Mouse (Mus musculus) embryonic fibroblast, embryonic 13.5 days (primary cell): ENCODE data around the gene Fam229a. TPM values are rescaled to one million over a fixed set of nuclear protein-coding genes. Genes with fewer than 3 reads are reported as not detected.
"Not testable (repeated sequence)": the region's sequence is repeated elsewhere in the genome, so short reads cannot be mapped to it uniquely, and the experiment has no call there.

Experiments
- H3K27ac ChIP-seq: 2 replicates; pipeline ENCODE4 v1.5.1; 2012; ENCODE audit warnings: low read length, control low read depth, inconsistent platforms; ENCODE audit not compliant: insufficient read depth
- H3K4me1 ChIP-seq: 2 replicates; pipeline ENCODE4 v1.6.1; 2011; ENCODE audit warnings: low read length; ENCODE audit not compliant: control insufficient read depth, insufficient read depth
- H3K4me3 ChIP-seq: 2 replicates; pipeline ENCODE4 v1.5.1; 2011; ENCODE audit warnings: mild to moderate bottlenecking, control low read depth, low read length; ENCODE audit not compliant: insufficient read depth
- CTCF ChIP-seq: IDR thresholded peaks from 2 replicates; pipeline ENCODE4 v1.5.1; 2011; ENCODE audit warnings: mild to moderate bottlenecking, control low read depth, low read length, moderate library complexity, borderline replicate concordance; ENCODE audit not compliant: insufficient read depth
- POLR2A ChIP-seq: IDR thresholded peaks from 2 replicates; pipeline ENCODE4 v1.6.1; 2011; ENCODE audit warnings: low read depth, mild to moderate bottlenecking, control low read depth, low read length, moderate library complexity
- polyA plus RNA-seq: library from polyadenylated mRNA; stranded (reverse); fragments of >200 nt; gene quantifications from 2 replicates; pipeline ENCODE4 v1.2.4, GENCODE M21; 2011; ENCODE audit warnings: low read depth; ENCODE audit not compliant: missing spikeins, insufficient read length

Gene Fam229a
- not detected in 2 replicates for polyA plus RNA-seq

DNA sequence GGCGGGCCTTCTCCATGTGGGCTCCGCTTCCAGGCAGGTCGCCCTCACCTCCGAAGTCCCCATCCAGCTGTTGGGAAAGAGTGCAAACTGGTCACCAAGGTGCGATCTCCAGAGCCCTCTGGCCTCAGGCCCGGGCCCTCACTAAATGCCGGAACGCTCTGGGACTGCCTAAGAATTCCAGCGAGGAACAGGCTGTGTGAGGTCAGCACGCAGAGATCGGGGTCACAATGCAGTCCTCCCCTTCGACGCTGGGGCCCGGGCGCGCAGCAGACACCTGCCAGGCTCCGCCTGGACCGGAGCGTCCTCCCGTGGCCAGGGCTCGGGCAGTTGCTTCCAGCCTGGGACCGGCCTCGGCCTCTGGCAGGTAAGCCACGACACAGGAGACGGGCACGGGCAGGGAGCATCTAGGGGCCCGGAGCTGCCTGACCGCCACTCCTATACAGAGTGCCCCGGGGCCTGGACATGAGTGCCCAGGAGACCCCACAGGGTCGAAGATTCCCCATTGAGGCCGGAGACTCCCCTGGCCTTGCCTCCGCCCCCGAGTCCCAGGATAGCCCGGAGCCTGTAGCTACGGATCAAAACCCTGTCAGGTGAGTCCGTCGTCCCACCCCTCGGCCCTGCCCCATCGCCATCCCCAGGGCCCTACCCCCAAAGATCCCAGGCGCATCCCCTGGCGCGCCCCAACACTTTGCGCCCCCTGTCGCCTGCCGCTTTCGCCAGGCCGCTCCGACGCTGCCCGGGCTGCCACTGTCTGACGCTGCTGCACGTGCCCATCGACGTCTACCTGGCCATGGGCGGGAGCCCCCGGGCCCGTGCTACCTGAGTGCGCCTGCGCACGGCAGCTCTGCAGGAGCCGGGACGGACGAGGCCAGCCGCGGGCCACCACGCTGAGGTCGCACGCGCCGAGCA lies at the start of gene Fam229a, which contains the start of gene Tssk3:
TSS of gene Fam229a (plus strand) at position 219 of the 909 bp plus-strand sequence.
TSS of gene Tssk3 (minus strand) at position 51 of the 909 bp plus-strand sequence.
- H3K4me1 ChIP-seq = no peaks in the 10 kb centered on the region
- no peak for TF ChIP-seq CTCF
- no peak within 1 kb of the TSS for H3K27ac ChIP-seq
- H3K4me3 ChIP-seq = no peak within 1 kb of the TSS

DNA sequence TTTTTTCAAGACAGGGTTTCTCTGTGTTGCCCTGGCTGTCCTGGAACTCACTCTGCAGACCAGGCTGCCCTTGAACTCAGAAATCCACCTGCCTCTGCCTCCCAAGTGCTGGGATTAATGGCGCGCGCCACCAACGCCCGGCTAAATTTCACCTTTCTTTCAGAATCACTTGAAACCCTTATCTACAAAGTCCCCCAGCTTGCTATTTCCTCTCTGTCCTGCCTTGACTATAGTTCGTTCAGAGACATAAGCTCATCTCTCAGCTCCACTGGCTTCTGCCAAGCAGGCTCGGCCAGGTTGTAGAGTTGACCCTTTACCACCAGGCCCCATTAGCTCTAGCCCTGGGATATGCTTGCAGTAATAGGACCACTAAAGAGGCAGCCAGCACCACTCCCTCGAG lies 43.6 kb upstream of the Fam229a start:
- TF ChIP-seq POLR2A = no peak
- TF ChIP-seq CTCF = no peak
- Histone ChIP-seq H3K4me3 (no peak overlapping the region), H3K27ac (no peak overlapping the region), H3K4me1 (no peaks in the 10 kb centered on the region)

DNA sequence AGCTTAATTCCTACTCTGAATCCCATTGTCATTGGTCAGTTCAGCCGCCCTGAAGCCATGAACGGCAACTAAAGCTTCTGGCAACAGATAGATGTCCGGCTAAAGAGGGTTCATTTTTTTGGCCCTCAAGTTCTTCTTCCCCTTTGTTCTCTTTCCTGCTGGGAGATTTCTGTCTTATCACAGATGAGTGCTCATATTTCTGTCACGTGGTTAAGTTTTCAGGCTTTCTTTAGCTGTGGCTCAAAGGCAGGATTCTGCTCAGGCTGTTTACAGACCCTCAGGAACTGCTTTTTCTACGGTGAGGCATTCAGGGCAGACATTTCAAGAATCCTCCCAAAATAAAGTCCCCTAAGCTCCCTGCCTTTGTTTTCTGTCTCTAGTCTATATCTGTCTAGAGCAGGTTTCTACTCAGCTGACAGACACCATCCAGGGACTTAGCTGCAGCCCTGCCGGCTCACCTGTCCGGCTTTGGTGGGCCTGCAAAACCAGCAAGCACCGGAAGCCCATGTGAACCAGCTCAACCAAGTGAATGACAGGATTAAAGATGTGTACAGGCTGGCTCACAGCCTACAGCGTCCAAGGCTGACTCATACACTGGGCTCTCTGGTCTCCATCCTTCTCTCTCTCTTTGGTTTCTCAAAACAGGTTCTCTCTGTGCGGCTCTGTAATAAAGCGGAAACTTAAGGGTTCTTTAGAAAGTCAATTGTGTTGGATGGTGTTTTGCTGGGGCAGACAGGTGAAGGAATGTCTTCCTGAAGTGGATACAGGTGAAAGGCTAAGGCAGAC lies 43.0 kb upstream of the Fam229a start:
- H3K4me3 ChIP-seq = no peak overlapping the region
- TF ChIP-seq CTCF (no peak), POLR2A (no peak)
- no peak overlapping the region for H3K27ac ChIP-seq
- no peaks in the 10 kb centered on the region for H3K4me1 ChIP-seq

DNA sequence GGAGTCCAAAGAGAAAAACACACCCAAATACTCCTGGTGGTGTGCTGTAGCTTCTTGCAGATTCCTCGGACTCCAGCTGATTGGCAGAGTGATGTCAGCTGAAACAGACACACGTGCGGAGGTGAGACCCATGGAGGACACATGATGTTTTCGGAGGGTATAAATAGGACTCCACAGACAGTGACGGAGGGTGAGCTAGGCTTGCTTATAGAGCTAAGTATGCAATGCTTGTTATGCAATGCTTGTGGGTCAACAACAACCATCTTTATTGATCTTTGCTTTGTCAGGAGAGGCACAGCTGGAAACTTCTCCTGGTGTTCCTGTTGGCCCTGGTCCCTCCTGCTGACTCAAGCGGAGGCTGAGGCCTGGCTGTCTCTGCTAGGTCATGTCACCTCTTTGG lies 42.3 kb upstream of the Fam229a start:
- TF ChIP-seq POLR2A (no peak), CTCF (no peak)
- H3K27ac ChIP-seq = no peak overlapping the region
- H3K4me1 ChIP-seq = no peaks in the 10 kb centered on the region
- no peak overlapping the region for H3K4me3 ChIP-seq

DNA sequence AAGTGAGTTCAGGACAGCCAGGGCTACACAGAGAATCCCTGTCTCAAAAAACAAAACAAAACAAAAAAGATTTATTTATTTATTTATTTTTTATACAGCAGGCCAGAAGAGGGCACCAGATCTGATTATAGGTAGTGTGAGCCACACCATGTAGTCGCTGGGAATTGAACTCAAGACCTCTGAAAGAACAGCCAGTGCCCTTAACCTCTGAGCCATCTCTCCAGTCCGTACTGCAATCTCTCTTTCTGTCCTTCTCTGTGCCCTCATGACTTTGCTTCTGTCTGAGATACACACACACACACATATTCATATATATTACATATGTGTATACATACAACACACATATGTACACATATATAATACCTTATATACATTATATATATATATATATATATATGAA lies 40.1 kb upstream of the Fam229a start:
- no peaks in the 10 kb centered on the region for H3K4me1 ChIP-seq
- TF ChIP-seq POLR2A (no peak), CTCF (no peak)
- H3K4me3 ChIP-seq = no peak overlapping the region
- no peak overlapping the region for H3K27ac ChIP-seq

DNA sequence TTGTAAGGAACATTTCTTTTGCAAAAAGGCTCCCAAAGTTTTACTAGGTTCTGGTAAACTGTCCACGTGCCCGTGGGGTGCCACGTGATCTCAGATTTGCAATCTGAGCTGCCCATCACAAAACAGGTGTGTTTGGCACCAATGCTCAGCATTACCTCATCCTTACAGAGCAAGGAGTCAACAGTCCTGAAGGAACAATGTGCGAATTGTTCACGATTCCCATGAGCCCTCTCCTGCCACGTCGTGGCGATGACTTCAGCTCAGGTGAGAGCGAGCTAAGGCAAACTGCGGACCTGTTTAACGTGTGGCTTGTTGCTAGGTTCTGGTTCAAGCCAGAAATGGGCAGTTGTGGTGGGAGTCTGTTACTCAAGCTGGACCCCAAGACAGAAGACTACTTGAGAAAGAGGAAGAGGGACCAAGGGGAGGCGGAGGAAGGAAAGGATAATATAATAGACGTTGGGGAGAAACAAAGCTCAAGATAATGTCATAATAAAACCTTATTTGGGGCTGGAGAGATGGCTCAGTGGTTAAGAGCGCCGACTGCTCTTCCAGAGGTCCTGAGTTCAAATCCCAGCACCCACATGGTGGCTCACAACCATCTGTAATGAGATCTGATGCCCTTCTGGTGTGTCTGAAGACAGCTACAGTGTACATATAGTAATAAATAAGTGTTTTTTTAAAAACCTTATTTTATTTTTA lies 39.4 kb upstream of the Fam229a start:
- Histone ChIP-seq H3K4me1 (no peaks in the 10 kb centered on the region), H3K4me3 (no peak overlapping the region), H3K27ac (no peak overlapping the region)
- TF ChIP-seq CTCF (no peak), POLR2A (no peak)

DNA sequence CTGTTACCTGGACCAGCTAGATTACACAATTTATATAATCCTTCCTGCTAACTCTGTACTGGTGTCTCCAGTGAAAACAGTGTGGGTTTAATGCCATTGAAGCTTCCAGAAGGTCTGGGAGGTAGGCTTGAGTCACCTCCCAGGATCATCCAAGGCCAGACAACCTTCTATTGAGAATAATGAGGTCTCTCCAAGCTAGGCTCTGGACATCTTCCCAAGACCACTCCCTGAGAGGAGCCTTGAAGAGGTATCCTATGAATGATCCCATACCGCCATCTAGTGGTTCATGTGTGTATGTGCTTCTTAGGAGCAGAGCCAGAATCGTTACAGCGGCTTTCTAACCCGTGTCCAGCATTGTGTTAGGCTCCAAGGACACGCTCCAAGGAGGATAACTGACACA lies 35.7 kb upstream of the Fam229a start:
- H3K4me3 ChIP-seq = no peak overlapping the region
- TF ChIP-seq POLR2A (no peak), CTCF (no peak; the same call in 1 of the 2 replicates)
- H3K4me1 ChIP-seq = no peaks in the 10 kb centered on the region
- no peak overlapping the region for H3K27ac ChIP-seq

DNA sequence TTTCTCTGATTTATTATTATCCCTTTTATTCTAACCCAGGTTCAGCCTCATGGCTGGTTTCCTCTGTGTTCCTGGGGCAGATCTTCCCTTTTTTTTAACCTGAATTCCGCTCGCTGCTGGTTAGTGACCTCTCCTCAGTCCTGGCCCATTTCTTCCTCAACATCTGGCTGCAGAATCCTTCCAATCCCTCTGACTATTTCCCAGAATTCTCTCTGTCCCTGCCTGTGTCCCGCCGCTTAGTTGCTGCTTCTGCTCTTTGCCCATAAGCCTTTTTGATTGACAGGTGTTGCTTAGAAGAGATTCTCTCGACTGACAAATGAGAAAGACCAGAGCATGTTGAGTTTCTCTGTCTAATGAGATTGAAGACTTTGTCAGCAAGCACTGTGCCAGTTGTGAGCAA lies 34.9 kb upstream of the Fam229a start:
- TF ChIP-seq POLR2A (no peak), CTCF (no peak)

DNA sequence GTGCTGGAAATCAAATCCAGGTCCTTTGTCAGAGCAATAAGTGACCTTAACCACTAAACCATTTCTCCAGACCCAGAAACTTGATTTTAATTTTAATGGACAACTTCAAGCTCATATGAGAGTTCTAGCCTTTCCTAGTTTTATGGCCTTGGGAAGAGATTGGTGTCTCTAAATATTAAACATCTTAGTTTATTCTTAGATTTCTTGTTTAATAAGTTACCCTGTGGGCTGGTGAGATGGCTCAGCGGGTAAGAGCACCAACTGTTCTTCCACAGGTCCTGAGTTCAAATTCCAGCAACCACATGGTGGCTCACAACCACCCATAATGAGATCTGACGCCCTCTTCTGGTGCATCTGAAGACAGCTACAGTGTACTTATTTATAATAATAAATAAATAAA lies 33.7 kb upstream of the Fam229a start:
- not testable (repeated sequence) for H3K4me1 ChIP-seq, H3K27ac ChIP-seq, H3K4me3 ChIP-seq

More for the DNA sequence above, 34.9 kb upstream of the Fam229a start:
- Histone ChIP-seq H3K4me3 (no peak overlapping the region), H3K4me1 (no peaks in the 10 kb centered on the region), H3K27ac (no peak overlapping the region)
